Mouse (Mus musculus) cerebellum, postnatal 14 days (tissue): ENCODE data around the gene Ndfip2.

Experiments
- DNase-seq, 2 experiments: peaks; one replicate each; pipeline ENCODE4 v3.0.0; 2021; ENCODE audit warnings: mixed read lengths in 2 of 2

The Ndfip2 gene

GRCm38 (mm10) chr14:105258379-105259034 lies at the start of gene Ndfip2:
Gene Ndfip2, plus strand, starts transcription at chr14:105258573.
- DNase-seq: peak; percentile 87 to 92

- DNase-seq: peak in 1 of 2 experiments; percentile 9
Measured at GRCm38 (mm10) chr14:105219525-105220376, 38.6 kb upstream of the Ndfip2 start.

DNA sequence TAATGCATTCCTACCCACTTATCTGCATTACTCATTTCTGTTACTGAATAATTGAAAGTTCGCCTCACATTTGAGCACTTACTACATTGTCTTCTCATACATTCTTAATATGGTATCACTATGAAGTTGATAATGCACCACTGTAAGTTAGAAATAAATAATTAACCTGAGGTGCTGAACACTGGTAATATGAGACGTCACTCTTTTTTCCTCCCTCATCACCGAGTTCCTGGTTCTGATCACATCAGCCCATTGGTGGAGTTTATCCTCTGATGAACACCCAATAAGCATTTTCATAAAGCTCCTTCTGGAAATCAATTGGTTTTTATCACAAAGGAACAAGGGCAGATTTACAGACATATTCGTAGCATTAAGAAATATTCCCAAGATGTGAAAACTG lies 36.1 kb upstream of the Ndfip2 start:
- DNase-seq: no peak

- no peak for DNase-seq
Measured at GRCm38 (mm10) chr14:105225790-105226189, 32.6 kb upstream of the Ndfip2 start.

DNA sequence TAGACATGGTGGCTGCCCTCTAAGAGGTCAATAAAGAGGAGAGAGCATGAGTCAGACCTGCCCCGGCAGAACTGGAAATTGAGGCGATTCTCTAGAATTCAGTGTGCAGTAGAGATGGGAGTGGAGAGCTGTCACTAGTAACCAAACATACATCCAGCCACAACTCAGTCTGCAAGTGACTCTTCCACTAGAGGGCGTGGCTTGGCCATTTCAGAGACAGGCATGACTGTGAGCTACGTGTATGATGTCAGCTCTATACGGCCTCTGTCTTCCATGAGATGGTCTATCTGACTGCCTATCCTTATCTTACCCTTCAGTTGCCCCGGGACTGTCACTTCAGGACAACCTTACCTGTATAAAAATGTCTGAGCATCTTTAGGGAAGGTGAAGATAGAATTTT lies 26.0 kb upstream of the Ndfip2 start:
- DNase-seq: peak; percentile 13 to 17

GRCm38 (mm10) chr14:105236596-105236995 lies 21.8 kb upstream of the Ndfip2 start:
- peak; percentile 55 to 63 for DNase-seq

DNA sequence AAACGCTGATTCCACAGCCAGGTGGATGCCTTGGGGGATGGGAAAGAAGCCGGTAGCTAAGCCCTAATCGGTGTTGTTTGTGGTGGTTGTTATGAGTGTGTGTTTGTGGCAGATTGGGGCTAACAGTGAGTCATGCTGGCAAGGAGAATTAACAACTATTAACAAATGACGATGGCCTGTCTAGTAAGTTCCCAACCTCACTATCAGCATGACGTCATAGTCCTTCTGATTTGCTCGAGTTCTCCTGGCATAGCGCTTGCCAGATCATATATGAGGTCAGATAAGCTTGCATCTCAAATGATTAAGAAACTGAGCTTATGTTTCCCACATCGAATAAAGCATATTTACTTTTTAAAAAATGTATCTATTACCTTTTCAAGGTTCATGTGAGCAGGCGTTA lies 20.6 kb upstream of the Ndfip2 start:
- no peak for DNase-seq

DNA sequence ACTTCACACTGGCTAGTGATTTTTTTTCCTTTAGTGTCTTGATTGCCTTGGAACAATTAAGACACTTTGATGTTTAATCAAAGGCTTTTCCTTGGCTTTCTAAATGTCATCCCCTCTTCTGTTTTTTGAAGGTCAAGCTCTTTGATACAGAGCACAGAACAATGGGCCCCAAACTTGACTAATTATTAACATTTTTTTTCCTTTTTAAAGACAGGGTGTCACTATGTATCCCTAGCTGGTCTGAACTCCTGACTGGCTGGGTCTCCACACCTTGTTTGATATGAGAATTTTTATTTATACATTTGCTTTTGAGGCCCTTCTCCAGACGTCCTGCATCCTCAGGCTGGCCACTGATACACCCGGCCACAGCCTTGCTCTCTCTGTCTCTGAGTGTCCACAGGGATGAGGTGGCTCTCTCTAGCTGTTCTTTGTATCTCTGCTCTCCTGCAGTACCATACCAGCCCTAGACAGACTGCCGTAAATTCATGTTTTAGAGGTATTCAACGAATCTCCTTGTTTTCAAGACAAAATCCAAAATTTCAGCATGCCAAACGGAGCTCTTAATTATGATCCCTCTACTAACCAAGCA lies 19.8 kb upstream of the Ndfip2 start:
- DNase-seq: no peak

DNA sequence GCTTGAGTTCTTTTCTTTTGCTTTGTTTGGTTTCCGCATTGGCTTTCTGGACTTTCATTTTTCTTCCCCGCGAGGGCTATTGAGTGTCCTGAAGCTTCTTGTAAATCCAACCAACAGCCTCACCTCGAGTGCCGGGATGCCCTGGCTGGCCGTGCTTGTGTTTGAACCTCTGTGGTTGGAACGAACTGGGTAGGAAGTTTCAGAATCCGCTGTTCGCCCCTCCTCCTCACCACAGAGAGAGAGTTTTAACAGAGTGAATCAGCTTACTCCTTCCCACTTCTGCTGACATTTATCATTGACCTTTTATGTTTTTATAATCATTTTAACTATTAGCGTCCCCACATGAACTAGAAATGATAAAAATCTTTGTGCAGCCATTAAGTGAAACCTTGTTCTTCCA lies 18.3 kb upstream of the Ndfip2 start:
- no peak for DNase-seq

DNA sequence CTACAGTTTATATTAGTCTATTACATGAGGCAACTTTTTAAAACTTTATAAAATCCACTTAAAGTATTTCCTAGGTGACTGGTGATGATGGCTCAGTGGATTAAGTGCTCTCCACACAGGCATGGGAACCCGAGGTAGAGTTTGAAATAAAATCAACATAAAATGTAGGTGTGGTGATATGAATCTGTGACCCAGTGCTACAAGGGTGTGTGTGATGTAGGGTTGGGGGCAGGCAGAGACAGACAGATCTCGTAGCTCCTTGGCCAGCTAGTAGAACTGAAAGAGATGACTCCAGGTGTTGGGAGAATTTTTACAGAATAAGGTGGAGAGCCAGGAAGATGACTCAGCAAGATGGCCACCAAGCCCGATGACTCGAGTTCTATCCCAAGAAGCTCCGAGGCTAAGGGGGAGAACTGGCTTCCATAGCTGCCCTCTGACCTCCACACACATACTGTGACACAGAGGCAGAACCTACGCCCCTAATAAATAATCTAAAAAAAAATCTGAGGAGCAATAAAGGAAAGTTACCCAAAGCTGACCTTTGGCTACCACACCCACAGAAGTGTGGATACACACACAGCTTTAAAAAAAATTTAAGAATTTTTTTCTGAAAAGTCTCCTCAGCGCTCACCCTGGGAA lies 14.4 kb upstream of the Ndfip2 start:
- no peak for DNase-seq

- DNase-seq: no peak
Measured at GRCm38 (mm10) chr14:105251038-105251437, 7.3 kb upstream of the Ndfip2 start.

DNA sequence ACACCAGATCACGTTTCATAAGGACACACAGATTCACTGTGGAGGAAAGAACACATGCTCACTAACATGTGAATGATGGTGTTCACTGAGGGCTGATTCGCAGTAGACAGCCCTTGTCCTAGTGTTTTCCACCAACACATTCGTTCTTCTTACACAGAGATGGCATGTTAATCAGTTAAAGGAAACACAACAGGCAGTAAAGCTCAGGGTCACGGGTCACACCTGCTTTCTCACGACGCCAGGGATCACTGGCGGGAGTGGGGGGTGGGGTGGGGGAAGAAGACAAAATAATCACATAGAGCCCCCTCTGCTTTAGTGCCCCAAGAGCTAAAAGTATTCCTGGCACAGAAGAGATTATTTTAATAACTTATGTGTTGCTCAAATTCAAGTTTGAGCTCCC lies 5.1 kb upstream of the Ndfip2 start:
- DNase-seq: no peak

DNA sequence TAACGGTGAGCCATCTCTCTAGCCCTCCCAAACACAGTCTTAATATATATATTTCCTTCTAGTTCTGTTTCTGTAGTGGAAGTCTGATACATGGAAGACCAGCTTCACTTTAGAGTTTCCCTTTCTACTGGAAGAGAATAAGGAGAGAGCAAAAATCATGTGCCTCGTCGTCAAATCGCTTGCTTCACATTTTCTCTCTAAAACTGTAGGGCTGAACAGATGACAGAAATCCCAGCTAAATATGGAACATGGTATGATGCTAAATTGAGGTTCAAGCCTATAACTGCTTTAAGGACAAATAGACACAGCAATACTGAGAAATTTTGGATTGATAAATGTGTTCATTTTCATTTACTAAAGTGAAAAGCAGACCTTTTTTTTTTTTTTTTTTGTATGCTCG lies 4.0 kb upstream of the Ndfip2 start:
- DNase-seq: no peak

DNA sequence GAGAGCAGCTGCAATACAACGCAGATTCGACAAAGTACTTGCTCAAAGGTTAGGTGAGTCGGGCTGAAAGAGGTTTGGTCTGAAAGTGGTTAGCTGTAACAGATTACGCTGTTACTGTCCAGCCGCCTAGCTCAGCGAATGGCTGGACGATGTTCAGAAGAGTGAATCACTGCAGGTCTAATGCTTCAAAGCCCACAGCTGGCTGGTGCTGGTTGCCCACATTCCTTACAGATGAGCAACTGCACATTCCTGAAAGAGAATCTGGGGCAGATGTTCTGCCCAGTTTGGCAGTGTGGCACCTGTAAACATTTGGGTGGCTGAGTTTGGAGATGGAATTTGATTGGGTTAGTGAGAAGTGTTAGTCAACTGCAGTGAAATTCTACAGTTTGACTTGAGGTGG lies 2.8 kb upstream of the Ndfip2 start:
- no peak for DNase-seq

DNA sequence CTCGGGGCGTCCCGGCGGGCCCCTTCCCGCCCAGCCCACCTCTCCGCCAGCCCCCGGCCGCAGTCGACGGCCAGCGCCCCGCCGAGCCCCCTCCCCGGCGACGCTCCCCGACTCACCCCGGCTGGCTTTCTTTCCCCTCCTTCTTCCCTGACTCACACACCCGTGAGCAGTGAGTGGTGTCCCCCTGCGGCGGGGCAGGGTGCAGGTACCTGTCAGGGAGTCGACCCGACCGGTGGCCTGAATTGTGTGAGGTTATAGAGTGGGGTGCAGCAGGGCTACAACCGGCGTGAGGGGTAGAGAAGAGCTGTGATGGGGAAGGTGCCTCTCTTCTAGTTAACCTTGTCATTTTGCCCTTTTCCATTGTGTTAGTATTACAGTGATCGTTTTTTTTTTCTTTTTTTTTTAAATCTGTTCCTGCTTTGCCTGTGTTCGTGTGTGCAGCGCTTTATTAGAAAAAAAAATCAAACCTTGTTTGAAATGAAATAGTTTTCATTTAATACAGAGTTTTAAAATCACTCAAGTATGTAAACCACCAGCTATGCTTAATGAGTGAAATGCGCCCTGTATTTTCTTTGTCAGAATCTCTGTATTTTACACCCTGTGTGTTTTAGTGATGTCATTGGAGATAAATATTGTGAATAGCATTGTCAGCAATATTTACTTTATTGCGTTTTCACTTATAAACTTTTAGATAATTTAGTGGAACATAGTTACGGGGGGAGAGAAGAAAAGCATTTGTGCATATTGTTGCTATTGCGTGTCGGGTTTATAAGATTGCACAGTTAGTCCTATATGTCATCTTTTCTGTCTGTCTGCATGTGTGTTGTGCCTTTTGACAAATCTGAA lies 885 bp downstream of the Ndfip2 start:
- peak; percentile 60 to 66 for DNase-seq

DNA sequence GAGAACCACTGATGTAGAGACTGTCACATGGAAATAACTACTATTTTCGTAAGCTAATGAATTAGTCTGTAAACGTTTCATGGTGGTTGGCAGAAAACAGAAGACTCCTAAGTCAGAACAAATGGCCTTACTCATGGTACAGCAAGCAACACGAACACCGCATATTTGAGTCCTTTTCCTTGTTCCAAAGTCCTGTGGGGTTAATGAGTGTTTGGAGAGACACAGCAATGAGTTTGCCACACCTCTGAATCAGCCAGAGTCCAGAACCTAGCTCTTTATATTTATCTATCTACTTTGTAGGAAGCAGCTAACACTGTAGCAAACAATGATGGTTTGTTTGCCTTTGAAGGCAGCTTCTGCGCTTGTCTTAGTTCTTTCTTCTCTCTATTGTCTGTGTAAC lies 4.5 kb downstream of the Ndfip2 start:
- DNase-seq: no peak

DNA sequence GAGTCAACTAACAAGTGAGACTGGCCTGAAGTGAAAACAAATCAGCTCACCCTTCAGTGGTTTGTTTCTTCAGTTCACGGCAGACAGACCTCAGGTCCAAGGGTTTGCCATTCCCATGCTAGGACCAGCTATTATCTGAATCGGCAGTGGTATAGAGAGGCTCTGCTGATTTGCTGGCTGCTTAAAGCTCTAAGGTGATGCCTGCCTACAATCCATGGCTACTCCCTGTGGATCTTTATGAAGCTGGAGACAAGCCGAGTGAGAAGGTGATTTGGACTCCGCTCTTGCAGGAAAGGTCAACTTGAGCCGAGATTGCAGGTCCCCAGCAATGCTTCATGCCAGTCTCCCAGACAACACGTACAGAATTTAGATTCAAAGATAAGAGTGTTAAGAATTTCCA lies 8.7 kb downstream of the Ndfip2 start:
- DNase-seq: no peak

DNA sequence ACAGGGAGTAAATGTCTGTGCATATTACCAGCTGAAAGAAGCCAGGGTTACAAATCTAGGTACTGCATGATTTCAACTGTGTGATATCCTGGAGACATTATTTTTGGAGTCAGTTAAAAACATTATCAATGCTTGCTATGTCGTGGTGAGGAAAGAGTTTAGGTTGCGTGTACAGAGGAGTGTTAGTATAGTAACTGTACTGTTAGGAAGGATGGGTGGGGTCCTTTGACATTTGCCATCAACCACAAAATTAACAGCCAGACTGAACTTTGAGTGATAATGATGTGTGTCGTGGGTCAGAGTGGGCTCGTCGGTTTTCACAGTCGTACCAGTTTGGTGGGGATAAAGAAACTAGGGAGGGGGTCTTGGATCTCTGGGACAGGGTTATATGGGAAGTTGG lies 13.7 kb downstream of the Ndfip2 start:
- DNase-seq: no peak

DNA sequence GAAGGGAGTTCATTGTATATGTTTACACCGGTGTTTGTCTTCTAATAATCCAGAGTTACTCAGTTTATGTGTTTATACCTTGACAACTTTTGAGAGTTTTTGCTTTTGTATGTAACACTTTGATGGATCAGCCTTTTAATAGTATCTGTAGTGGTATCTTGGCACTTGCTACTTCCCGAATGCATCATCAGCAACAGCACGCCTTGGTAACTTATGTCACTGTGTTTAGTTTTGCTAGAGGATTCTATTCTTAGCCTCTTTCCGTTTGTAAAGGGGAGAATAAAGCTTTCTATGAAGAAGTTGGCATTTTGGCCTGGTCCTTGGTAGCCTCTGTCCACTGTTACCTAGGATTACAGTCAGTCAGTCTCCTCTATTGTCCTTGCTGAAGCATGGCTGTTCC lies 14.2 kb downstream of the Ndfip2 start:
- no peak for DNase-seq

DNA sequence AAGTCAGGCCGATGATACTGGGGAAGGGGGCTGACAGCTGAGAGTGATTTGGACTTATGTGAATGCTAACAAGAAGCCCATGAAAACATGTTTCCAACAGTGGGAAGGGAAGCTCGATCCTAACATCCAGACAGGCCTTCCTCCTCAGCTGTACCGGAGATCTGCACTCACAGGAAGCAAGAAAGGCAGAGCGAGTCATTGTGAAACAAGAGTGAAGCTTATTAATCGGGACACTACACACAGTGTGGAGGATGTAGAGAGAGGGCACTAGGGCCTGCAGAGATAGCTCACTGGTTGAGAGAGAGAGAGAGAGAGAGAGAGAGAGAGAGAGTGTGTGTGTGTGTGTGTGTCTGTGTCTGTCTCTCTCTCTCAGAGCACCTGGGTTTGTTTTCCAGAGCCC lies 16.8 kb downstream of the Ndfip2 start:
- DNase-seq: no peak

GRCm38 (mm10) chr14:105277277-105277676 lies 18.9 kb downstream of the Ndfip2 start:
- DNase-seq: no peak

DNA sequence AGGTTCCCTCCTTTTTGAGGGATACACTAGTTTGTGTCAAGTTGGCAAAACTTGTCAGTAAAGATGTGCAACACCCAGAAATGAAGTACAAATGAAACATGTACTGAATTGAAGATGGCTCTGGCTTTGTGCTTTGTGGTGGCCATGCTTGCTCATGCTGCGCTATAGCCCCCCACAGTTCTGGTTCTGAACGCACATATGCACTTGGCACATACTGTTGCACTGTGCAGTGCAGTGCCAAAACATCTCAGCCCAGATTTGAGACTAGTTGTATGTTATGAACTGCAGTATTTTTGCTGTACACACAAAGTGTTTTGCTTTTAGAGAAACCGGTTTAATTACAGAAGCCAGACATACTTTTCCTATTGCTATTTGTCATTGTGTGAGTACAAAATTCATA lies 25.7 kb downstream of the Ndfip2 start:
- DNase-seq: no peak

DNA sequence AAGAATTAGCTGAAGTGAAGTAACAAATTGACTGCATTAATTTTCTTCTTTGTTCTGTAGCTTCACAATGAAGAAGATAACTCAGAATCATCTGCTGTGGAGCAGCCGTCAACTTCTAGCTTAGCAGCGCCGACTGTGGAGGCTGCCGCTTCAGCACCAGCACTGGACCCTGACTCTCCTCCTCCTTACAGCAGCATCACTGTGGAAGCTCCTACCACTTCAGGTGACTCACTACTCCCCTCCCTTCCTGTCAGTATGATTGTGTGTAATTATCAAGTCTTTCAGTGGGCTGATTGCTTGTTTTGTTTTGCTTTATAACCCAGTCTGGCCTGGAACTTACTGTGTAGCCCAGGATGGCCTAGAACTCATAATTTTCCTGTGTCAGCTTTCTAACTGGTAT lies 29.2 kb downstream of the Ndfip2 start:
- no peak for DNase-seq
